Mouse (Mus musculus): ENCODE measurements around the gene Krtap1-3.

- TF ChIP-seq CTCF (conservative IDR thresholded peaks at IDR 0.05; ENCODE audit: low read length) = no peak
- TF ChIP-seq POU5F1 (IDR thresholded peaks at IDR 0.05; ENCODE audit: borderline replicate concordance, low read length) = no peak
These were observed 18.0 kb downstream of the Krtap1-3 start for GRCm38 (mm10) chr11:99573164-99573563.

All from E14TG2a.4 (cell line).